Mouse (Mus musculus): ENCODE results near the gene Gpr135. TPM values are rescaled to one million over a fixed set of nuclear protein-coding genes. Genes with fewer than 3 reads are reported as not detected.
"Not testable (repeated sequence)": the region's sequence is repeated elsewhere in the genome, so short reads cannot be mapped to it uniquely, and the experiment has no call there.

The Gpr135 gene
- polyA plus RNA-seq, 1 experiment = not detected

DNA sequence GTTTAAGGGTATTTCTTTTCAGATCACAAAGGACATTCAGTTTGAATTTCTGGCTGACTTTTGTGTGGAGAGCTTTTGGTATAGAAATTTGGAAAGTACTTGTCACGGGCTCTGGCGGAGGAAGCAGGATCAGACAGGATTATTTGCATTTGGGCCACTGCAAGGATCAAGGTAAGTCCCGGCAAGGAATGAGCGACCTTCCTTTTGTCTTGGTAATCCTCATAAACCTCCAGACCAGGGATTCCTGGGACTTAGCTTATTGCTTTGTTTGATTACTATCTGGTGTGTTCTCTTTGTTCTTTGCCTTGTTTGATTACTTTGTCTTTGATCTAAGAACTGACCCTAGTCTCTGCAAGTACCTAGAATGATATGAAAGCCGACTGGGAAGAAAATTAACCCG, 17.1 kb downstream of the Gpr135 start:
- TF ChIP-seq POLR2A (IDR thresholded peaks at IDR 0.05; ENCODE audit: borderline replicate concordance, low read depth, low read length) (no peak), CTCF (IDR thresholded peaks at IDR 0.05; ENCODE audit: low read depth, low read length) (no peak)
- no peak overlapping the region for H3K27ac ChIP-seq (ENCODE audit: insufficient read depth, low read depth, low read length)
- H3K4me3 ChIP-seq (ENCODE audit: insufficient read depth, low read length) = no peak overlapping the region
- no peaks in the 10 kb centered on the region for H3K4me1 ChIP-seq (ENCODE audit: control insufficient read depth, insufficient read depth, low read length)

DNA sequence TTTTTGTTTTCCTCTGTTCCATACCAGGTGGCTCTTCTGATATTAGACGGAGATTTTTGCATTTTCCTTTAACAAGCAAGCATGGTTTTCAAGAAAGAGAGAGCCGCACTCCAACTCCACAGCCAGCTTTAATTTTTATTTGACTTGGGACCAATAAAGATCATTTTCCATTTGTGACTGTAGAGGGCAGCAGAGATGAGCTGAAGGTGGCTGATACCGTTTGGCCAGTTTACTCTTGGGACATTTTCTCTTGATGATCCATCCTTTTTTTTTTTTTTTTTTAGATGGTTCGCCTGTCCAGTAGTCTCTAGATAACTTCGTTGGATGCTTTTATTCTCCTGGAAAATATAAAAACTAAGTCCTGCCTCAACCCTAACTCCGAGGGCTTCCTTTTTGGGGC, 17.6 kb downstream of the Gpr135 start:
- TF ChIP-seq POLR2A (IDR thresholded peaks at IDR 0.05; ENCODE audit: borderline replicate concordance, low read depth, low read length) (no peak), CTCF (IDR thresholded peaks at IDR 0.05; ENCODE audit: low read depth, low read length) (no peak)
- no peak overlapping the region for H3K27ac ChIP-seq (ENCODE audit: insufficient read depth, low read depth, low read length)
- no peak overlapping the region for H3K4me3 ChIP-seq (ENCODE audit: insufficient read depth, low read length)
- no peaks in the 10 kb centered on the region for H3K4me1 ChIP-seq (ENCODE audit: control insufficient read depth, insufficient read depth, low read length)

DNA sequence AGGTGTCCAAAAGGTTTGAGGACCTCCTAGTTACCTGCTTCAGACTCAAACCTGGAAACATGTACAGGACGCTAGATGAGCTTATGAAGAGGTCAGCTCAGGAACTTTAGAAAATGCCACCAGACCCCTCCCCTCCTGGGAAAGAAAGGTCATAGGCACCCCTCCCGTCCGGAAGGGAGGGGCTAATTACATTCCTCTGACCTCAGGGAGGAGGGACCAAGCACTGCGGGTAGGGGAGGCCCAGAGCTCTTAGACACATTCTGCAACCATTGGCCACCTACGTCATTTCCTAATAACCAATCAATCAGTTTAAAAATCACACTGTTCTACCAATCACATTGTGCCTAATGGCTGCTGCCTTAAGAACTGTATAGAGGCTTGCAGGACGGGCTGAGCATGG, 18.4 kb downstream of the Gpr135 start:
- no peak for TF ChIP-seq CTCF (IDR thresholded peaks at IDR 0.05; ENCODE audit: low read depth, low read length)
- H3K4me3 ChIP-seq (ENCODE audit: insufficient read depth, low read length) = no peak overlapping the region
- H3K4me1 ChIP-seq (ENCODE audit: control insufficient read depth, insufficient read depth, low read length) = no peaks in the 10 kb centered on the region
- H3K27ac ChIP-seq (ENCODE audit: insufficient read depth, low read depth, low read length) = no peak overlapping the region

DNA sequence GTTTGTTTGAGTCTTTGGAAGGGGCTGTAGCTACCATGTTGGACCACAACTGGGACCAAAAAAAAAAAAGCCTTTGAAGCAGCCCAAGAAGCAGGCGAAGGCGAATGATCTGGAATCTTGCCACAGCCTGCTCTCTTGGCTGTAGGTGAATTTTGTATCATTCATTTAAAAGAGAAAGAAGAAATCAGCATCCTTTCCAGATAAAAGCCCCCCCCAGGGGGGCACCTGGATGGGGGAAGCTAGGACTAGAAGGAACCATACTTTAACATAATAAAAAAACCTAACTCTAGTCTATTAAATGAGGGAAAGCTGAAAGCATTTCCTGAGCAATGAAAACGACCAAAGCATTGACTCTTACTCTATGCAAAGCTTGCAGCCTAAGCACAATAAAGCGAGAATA, 20.1 kb downstream of the Gpr135 start:
- no peaks in the 10 kb centered on the region for H3K4me1 ChIP-seq (ENCODE audit: control insufficient read depth, insufficient read depth, low read length)
- H3K4me3 ChIP-seq (ENCODE audit: insufficient read depth, low read length) = no peak overlapping the region
- H3K27ac ChIP-seq (ENCODE audit: insufficient read depth, low read depth, low read length) = no peak overlapping the region
- TF ChIP-seq CTCF (IDR thresholded peaks at IDR 0.05; ENCODE audit: low read depth, low read length) = no peak
- no peak for TF ChIP-seq POLR2A (IDR thresholded peaks at IDR 0.05; ENCODE audit: borderline replicate concordance, low read depth, low read length)

DNA sequence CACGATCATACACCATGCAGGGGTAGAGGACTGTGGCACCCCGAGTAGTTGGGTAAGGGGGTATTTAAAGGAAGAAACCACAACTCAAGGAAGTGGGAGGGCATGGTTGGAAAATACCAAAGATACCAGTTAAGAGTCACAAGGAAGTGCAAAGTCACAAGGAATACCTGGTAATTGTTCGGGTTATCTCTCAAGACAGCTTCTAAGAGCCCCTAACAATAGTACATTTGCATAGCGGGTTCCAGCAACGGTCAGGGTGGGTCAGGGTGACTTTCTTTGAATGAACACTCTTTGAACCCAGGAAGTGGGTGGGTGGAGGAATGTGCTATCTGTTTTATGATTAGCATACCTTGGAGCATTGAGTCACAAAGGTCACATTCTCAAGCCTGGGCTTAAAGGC, 20.8 kb downstream of the Gpr135 start:
- not testable (repeated sequence) for H3K4me3 ChIP-seq (ENCODE audit: insufficient read depth, low read length); H3K27ac ChIP-seq (ENCODE audit: insufficient read depth, low read depth, low read length); H3K4me1 ChIP-seq (ENCODE audit: control insufficient read depth, insufficient read depth, low read length)

DNA sequence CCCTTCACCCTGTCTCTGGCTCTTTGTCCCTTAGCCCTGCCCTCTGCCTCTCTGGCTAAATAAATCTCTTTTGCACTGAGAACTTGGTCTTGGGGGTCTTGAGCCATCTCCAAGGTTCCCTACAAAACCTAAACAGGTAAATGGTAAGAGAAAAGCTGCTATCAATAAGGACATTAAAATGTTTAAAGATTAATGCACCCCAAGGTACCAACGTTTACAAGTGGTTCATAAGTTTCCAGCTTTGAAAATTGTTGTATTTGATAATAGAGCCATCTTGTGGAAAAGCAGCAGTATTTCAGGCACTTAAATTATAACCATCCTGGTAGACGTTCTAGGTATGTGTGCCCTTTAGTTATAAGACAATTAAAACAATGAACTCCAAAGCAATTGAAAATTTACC, 23.4 kb downstream of the Gpr135 start:
- H3K27ac ChIP-seq (ENCODE audit: insufficient read depth, low read depth, low read length) = no peak overlapping the region
- TF ChIP-seq CTCF (IDR thresholded peaks at IDR 0.05; ENCODE audit: low read depth, low read length) (no peak), POLR2A (IDR thresholded peaks at IDR 0.05; ENCODE audit: borderline replicate concordance, low read depth, low read length) (no peak)
- H3K4me1 ChIP-seq (ENCODE audit: control insufficient read depth, insufficient read depth, low read length) = no peaks in the 10 kb centered on the region
- H3K4me3 ChIP-seq (ENCODE audit: insufficient read depth, low read length) = no peak overlapping the region

DNA sequence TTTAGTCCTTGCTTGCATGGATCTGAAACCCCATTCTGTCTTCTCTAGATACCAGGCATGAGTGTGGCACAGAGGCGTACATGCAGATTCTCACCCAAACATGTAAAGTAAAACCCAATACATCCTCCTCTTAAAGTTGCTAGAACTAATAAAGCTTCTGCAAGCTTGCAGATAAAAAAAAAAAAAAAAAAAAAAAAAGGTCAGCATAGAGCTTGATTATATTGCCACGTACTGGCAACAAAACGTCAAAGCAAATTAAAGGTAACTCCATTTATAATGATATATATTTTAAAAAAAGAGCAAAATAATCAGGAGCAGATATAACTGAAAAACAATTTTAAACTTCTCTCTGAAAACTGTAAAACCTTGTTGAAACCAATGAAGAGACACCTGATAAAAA, 29.7 kb downstream of the Gpr135 start:
- TF ChIP-seq POLR2A (IDR thresholded peaks at IDR 0.05; ENCODE audit: borderline replicate concordance, low read depth, low read length) = no peak
- H3K4me3 ChIP-seq (ENCODE audit: insufficient read depth, low read length) = no peak overlapping the region
- H3K27ac ChIP-seq (ENCODE audit: insufficient read depth, low read depth, low read length) = no peak overlapping the region
- no peaks in the 10 kb centered on the region for H3K4me1 ChIP-seq (ENCODE audit: control insufficient read depth, insufficient read depth, low read length)

DNA sequence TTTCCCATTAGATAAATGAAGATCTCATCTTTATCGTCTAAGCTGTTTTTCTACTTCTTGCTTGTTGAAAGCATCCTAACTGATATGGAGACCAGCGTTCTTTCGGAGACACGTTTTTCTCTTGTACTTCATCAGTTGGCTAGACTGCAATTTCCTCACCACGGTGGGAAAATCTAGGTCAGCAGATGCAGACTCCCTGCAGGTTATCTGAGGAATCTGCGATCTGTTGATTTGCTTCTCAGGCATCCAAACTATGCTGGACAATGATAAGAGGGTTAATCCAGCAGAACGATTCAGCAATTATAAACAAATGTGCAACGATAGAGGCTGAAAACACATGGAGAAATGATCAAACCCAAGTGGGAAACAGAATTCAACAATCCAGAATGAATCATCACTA, 31.4 kb downstream of the Gpr135 start:
- TF ChIP-seq CTCF (IDR thresholded peaks at IDR 0.05; ENCODE audit: low read depth, low read length) (no peak), POLR2A (IDR thresholded peaks at IDR 0.05; ENCODE audit: borderline replicate concordance, low read depth, low read length) (no peak)
- no peak overlapping the region for H3K27ac ChIP-seq (ENCODE audit: insufficient read depth, low read depth, low read length)
- no peaks in the 10 kb centered on the region for H3K4me1 ChIP-seq (ENCODE audit: control insufficient read depth, insufficient read depth, low read length)
- H3K4me3 ChIP-seq (ENCODE audit: insufficient read depth, low read length) = no peak overlapping the region

DNA sequence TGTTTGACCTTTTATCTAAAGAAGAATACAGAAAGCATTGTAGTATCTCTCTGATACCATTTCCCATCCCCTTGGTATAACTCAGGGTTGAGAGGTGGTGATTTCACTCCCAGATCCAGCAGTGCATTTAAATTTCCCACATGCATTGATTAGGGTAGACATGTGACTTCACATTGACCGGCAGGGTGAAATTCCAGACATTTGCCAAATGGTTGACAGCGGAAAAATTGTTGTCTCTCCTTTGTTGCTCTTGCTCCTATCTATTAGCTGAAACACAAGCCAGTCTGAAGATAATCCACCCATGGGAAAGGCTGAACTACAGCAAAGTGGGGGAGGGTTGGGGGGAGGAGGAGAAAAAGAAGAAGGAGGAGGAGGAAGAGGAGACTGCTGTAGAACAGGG, 32.1 kb downstream of the Gpr135 start:
- Histone ChIP-seq H3K4me1 (ENCODE audit: control insufficient read depth, insufficient read depth, low read length) (no peaks in the 10 kb centered on the region), H3K4me3 (ENCODE audit: insufficient read depth, low read length) (no peak overlapping the region)
- TF ChIP-seq POLR2A (IDR thresholded peaks at IDR 0.05; ENCODE audit: borderline replicate concordance, low read depth, low read length) = no peak
- TF ChIP-seq CTCF (IDR thresholded peaks at IDR 0.05; ENCODE audit: low read depth, low read length) = no peak

DNA sequence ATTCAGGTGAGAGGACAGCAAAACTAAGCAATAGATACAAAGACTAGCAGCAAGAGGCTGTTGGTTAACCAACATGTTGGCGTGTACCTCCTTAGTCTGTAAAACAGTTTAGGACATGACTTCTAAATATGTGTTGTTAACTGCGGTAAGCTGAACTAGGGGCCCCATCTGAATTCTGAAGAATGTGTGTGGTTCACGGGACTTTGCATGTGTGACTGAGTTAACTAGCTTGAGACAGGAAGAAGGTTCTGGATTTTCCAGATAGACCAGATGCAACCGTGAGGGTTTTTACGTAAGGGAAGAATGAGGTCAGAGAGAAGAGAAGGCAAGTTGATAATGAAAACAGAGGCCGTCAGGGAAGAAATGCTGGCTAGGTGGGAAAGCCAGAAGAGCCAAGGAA, 33.9 kb downstream of the Gpr135 start:
- no peak for TF ChIP-seq POLR2A (IDR thresholded peaks at IDR 0.05; ENCODE audit: borderline replicate concordance, low read depth, low read length)
- no peak overlapping the region for H3K27ac ChIP-seq (ENCODE audit: insufficient read depth, low read depth, low read length)
- H3K4me3 ChIP-seq (ENCODE audit: insufficient read depth, low read length) = no peak overlapping the region
- H3K4me1 ChIP-seq (ENCODE audit: control insufficient read depth, insufficient read depth, low read length) = no peaks in the 10 kb centered on the region

More for the DNA sequence above, 32.1 kb downstream of the Gpr135 start:
- no peak overlapping the region for H3K27ac ChIP-seq (ENCODE audit: insufficient read depth, low read depth, low read length)

DNA sequence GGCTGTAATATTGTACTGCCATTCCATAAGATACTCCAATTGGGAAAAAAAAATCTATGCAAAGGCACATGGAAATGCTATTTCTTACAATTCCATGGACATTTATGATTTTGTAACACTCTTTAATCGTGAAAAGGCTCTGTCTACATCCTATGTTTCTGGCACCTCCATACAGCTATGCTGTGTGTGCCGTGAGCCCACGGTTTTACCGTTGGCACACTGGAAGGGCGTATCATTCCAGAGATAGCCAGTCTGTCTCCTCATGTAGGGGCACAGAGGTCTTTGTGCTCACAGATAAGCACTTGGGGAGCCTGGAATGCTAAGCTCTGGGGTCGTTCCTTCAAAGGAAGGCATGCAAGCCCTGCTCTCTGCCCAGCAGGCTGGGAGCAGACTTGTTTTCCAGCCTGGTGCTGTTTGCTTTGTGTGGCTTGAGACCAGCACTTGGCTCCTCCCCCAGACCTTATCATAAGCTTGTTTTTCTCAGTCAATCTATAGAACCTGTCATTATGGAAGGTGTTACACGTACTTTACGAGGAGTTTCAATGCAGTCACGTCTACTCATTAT, 34.7 kb downstream of the Gpr135 start:
- Histone ChIP-seq H3K27ac (ENCODE audit: insufficient read depth, low read depth, low read length) (no peak overlapping the region), H3K4me3 (ENCODE audit: insufficient read depth, low read length) (no peak overlapping the region), H3K4me1 (ENCODE audit: control insufficient read depth, insufficient read depth, low read length) (no peaks in the 10 kb centered on the region)
- TF ChIP-seq POLR2A (IDR thresholded peaks at IDR 0.05; ENCODE audit: borderline replicate concordance, low read depth, low read length) = no peak
- TF ChIP-seq CTCF (IDR thresholded peaks at IDR 0.05; ENCODE audit: low read depth, low read length) = no peak
